ENCODE assay signal across 8 mouse cellular contexts in the genomic region with DNA sequence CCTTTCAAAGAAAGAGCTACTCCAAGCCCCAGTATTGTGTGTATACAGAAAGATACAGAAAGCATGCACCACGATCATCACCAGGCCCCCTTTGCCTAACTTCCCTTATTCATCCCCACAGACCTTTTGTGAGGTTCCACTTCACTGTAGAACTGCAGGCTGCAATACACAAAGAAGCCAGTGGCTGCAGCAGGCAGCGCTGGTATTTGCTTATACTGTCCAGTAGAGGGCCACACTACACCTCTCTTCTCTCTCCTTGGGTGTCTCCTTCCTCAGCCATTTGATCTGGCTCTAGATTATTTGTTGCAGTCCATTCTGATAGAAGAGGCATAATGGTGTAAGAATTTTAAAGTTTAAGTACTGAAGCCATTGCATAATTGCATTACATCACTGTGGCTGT. TPM values are rescaled to one million over a fixed set of nuclear protein-coding genes. Genes with fewer than 3 reads are reported as not detected.
DNase-seq lines count a peak whose midpoint lies in the region; ATAC-seq and TF ChIP-seq lines count a peak whose summit lies in the region.

No protein-coding gene starts in this region.

- no peak overlapping the region for H3K4me3 ChIP-seq in embryonic facial prominence, embryonic 10.5 days
- H3K4me3 ChIP-seq in hindbrain, embryonic 10.5 days, result no peak overlapping the region
- no peak overlapping the region for H3K4me3 ChIP-seq in layer of hippocampus, adult 2 months
- H3K4me3 ChIP-seq in lung, embryonic 16.5 days (ENCODE audit: low read length), result no peak overlapping the region
- no peak overlapping the region for H3K4me3 ChIP-seq in olfactory bulb, adult 2 months (ENCODE audit: insufficient read depth, low read depth, low read length)

- TF ChIP-seq POLR2A in olfactory bulb, adult 2 months (IDR thresholded peaks at IDR 0.05; ENCODE audit: insufficient read depth, low read depth, low read length), result no peak

- no peak overlapping the region for H3K9ac ChIP-seq in lung, embryonic 16.5 days (ENCODE audit: low read length)

- no peaks in the 10 kb centered on the region for H3K36me3 ChIP-seq in embryonic facial prominence, embryonic 10.5 days (replicated peaks)
- H3K36me3 ChIP-seq in hindbrain, embryonic 10.5 days, result no peaks in the 10 kb centered on the region
- H3K36me3 ChIP-seq in lung, embryonic 16.5 days (ENCODE audit: control insufficient read depth, insufficient read depth, low read length), result no peaks in the 10 kb centered on the region

- DNase-seq in ZHBTc4 (ENCODE audit: low read depth, low spot score), result peak; percentile 89
- DNase-seq in embryonic facial prominence, embryonic 10.5 days (ENCODE audit: low spot score), result peak; percentile 75
- DNase-seq in hindbrain, embryonic 10.5 days (ENCODE audit: low spot score), result peak; percentile 72
- DNase-seq in layer of hippocampus, adult 2 months (ENCODE audit: low spot score in 2 of 2), result peak; percentile 65 to 81
- DNase-seq in yolk sac, embryonic 10.5 days (ENCODE audit: low spot score), result peak; percentile 56

- H3K27ac ChIP-seq in embryonic facial prominence, embryonic 10.5 days (replicated peaks), result peak overlapping the region; percentile 74
- H3K27ac ChIP-seq in hindbrain, embryonic 10.5 days, result peak overlapping the region; percentile 76
- H3K27ac ChIP-seq in layer of hippocampus, adult 2 months, result no peak overlapping the region
- no peak overlapping the region for H3K27ac ChIP-seq in lung, embryonic 16.5 days (ENCODE audit: low read length)
- H3K27ac ChIP-seq in olfactory bulb, adult 2 months (ENCODE audit: insufficient read depth, low read depth, low read length), result no peak overlapping the region

- peak; percentile 99; the same call in 1 of the 2 replicates for TF ChIP-seq CTCF in layer of hippocampus, adult 2 months (conservative IDR thresholded peaks at IDR 0.05)
- TF ChIP-seq CTCF in olfactory bulb, adult 2 months (IDR thresholded peaks at IDR 0.05; ENCODE audit: insufficient read depth, low read depth, low read length), result peak; percentile 26; the same call in 1 of the 2 replicates

- H3K27me3 ChIP-seq in embryonic facial prominence, embryonic 10.5 days (replicated peaks; ENCODE audit: low read depth, poor library complexity, severe bottlenecking), result no peaks in the 10 kb centered on the region
- H3K27me3 ChIP-seq in hindbrain, embryonic 10.5 days (ENCODE audit: insufficient read depth, poor library complexity, severe bottlenecking), result no peaks in the 10 kb centered on the region
- H3K27me3 ChIP-seq in lung, embryonic 16.5 days (ENCODE audit: control insufficient read depth, insufficient read depth, low read depth, low read length), result no peaks in the 10 kb centered on the region

- ATAC-seq in CD4-positive, CD25-positive, alpha-beta regulatory T cell, adult 4 months, result peak; percentile 79
- peak; percentile 64; the same call in 1 of the 2 replicates for ATAC-seq in lung, embryonic 16.5 days (ENCODE audit: low read depth)

- no peaks in the 10 kb centered on the region for H3K9me3 ChIP-seq in embryonic facial prominence, embryonic 10.5 days
- no peaks in the 10 kb centered on the region for H3K9me3 ChIP-seq in hindbrain, embryonic 10.5 days
- H3K9me3 ChIP-seq in lung, embryonic 16.5 days (ENCODE audit: control insufficient read depth, low read length), result no peaks in the 10 kb centered on the region

- H3K4me2 ChIP-seq in lung, embryonic 16.5 days (ENCODE audit: low read depth, low read length), result no peak overlapping the region

- 10% methylated on average over 2 of the region's 2 CpGs for WGBS in embryonic facial prominence, embryonic 10.5 days
- WGBS in hindbrain, embryonic 10.5 days, result 9% methylated on average over 2 of the region's 2 CpGs
- 2% methylated on average over 2 of the region's 2 CpGs for WGBS in lung, embryonic 16.5 days
- 3% methylated on average over 2 of the region's 2 CpGs for WGBS in olfactory bulb, adult 2 months

- peaks cover 51% of the 10 kb centered on the region for H3K4me1 ChIP-seq in embryonic facial prominence, embryonic 10.5 days
- H3K4me1 ChIP-seq in hindbrain, embryonic 10.5 days (replicated peaks), result peaks cover 37% of the 10 kb centered on the region
- H3K4me1 ChIP-seq in lung, embryonic 16.5 days (replicated peaks; ENCODE audit: control insufficient read depth, insufficient read depth, low read length), result peaks cover 18% of the 10 kb centered on the region
- peaks cover 10% of the 10 kb centered on the region; the same call in 1 of the 2 replicates for H3K4me1 ChIP-seq in olfactory bulb, adult 2 months (ENCODE audit: control insufficient read depth, insufficient read depth, low read length)

RNA-seq across cellular contexts. Expression of a gene that starts 3.4 kb away (rescaled TPM):
- polyA plus RNA-seq in CD4-positive, CD25-positive, alpha-beta regulatory T cell, adult 4 months (2017; shearing (Covaris generic)), result 1 to 10 TPM in 1 of 2 experiments, under 1 TPM in 1; 0.90 to 1.7 TPM
- 11.5 and 11.7 TPM in 2 replicates for polyA plus RNA-seq in embryonic facial prominence, embryonic 10.5 days (2016; fragmentation: Nextera tagmentation; extraction: Ambion mirVana)
- polyA plus RNA-seq in hindbrain, embryonic 10.5 days (2016; fragmentation: Nextera tagmentation; extraction: Ambion mirVana), result 9.7 and 10.7 TPM in 2 replicates
- 1 to 10 TPM; 3.3 to 3.7 TPM for total RNA-seq in layer of hippocampus, adult 2 months (2021)
- 8.9 and 10.1 TPM in 2 replicates for polyA plus RNA-seq in lung, embryonic 16.5 days (2015; fragmentation: Nextera tagmentation; extraction: Ambion mirVana)
- not detected in 2 replicates for polyA plus RNA-seq in olfactory bulb, adult 2 months (2012; ENCODE audit: insufficient read depth, insufficient read length, low replicate concordance, missing spikeins)

RNA-seq across cellular contexts. Expression of a gene that starts 7.2 kb away (rescaled TPM):
- not detected for polyA plus RNA-seq in CD4-positive, CD25-positive, alpha-beta regulatory T cell, adult 4 months (2017; shearing (Covaris generic))
- 0.23 and 0.65 TPM in 2 replicates for polyA plus RNA-seq in embryonic facial prominence, embryonic 10.5 days (2016; fragmentation: Nextera tagmentation; extraction: Ambion mirVana)
- polyA plus RNA-seq in hindbrain, embryonic 10.5 days (2016; fragmentation: Nextera tagmentation; extraction: Ambion mirVana), result 0.50 and 0.72 TPM in 2 replicates
- total RNA-seq in layer of hippocampus, adult 2 months (2021), result under 1 TPM; 0.20 to 0.52 TPM
- 0.34 and 0.54 TPM in 2 replicates for polyA plus RNA-seq in lung, embryonic 16.5 days (2015; fragmentation: Nextera tagmentation; extraction: Ambion mirVana)
- polyA plus RNA-seq in olfactory bulb, adult 2 months (2012; ENCODE audit: insufficient read depth, insufficient read length, low replicate concordance, missing spikeins), result not detected in 2 replicates

RNA-seq across cellular contexts. Expression of a gene that starts 46.7 kb away (rescaled TPM):
- polyA plus RNA-seq in CD4-positive, CD25-positive, alpha-beta regulatory T cell, adult 4 months (2017; shearing (Covaris generic)), result 1 to 10 TPM; 2.2 to 2.5 TPM
- 6.2 and 7.0 TPM in 2 replicates for polyA plus RNA-seq in embryonic facial prominence, embryonic 10.5 days (2016; fragmentation: Nextera tagmentation; extraction: Ambion mirVana)
- polyA plus RNA-seq in hindbrain, embryonic 10.5 days (2016; fragmentation: Nextera tagmentation; extraction: Ambion mirVana), result 6.4 and 10.0 TPM in 2 replicates
- 10 to 100 TPM; 13.6 to 15.7 TPM for total RNA-seq in layer of hippocampus, adult 2 months (2021)
- polyA plus RNA-seq in lung, embryonic 16.5 days (2015; fragmentation: Nextera tagmentation; extraction: Ambion mirVana), result 20.5 and 22.4 TPM in 2 replicates
- polyA plus RNA-seq in olfactory bulb, adult 2 months (2012; ENCODE audit: insufficient read depth, insufficient read length, low replicate concordance, missing spikeins), result not detected in 2 replicates

Comparison
In these comparisons a context has a peak if more than half of its experiments do, and no peak if none do; other contexts are left out.
1. H3K27ac ChIP-seq: peak in embryonic facial prominence, embryonic 10.5 days (single experiment) and hindbrain, embryonic 10.5 days (single experiment); none in layer of hippocampus, adult 2 months (single experiment), lung, embryonic 16.5 days (single experiment) and olfactory bulb, adult 2 months (single experiment).
2. Peak in every context shown above with its lines, with median percentiles within 50 percentile points of each other: DNase-seq.